Mouse (Mus musculus): ENCODE measurements at regions not wholly inside any gene's neighbourhood (a gene's known extent, or its start where the extent isn't known, plus 50 kb on each side); places are given as distances from the start of the nearest gene placed in this dataset.

GRCm38 (mm10) chr11:63460146-63460545, 331.4 kb downstream of the Pmp22 start:
- TF ChIP-seq POLR2A (IDR thresholded peaks at IDR 0.05; ENCODE audit: borderline replicate concordance, extremely low read depth, insufficient read depth, insufficient read length, poor library complexity, severe bottlenecking) = no peak
- TF ChIP-seq CTCF (IDR thresholded peaks at IDR 0.05; ENCODE audit: borderline replicate concordance, extremely low read depth, insufficient read depth, insufficient read length) = no peak

All from brain, embryonic 14.5 days (tissue).